Mouse (Mus musculus) liver, embryonic 13.5 days (tissue): Measurements from ENCODE around the gene Tle4. TPM values are rescaled to one million over a fixed set of nuclear protein-coding genes. Genes with fewer than 3 reads are reported as not detected.

ENCODE experiments used
- ATAC-seq: fragments of 200-750 bp; cut with Nextera tagmentation; 2 replicates; pipeline ENCODE4 v1.8.0; 2017; ENCODE audit warnings: low read depth, mild to moderate bottlenecking, moderate number of reproducible peaks, moderate library complexity
- DNase-seq: peaks from one replicate; pipeline ENCODE4 v3.0.0; 2022
- H3K27ac ChIP-seq: fragments of 300-500 bp; sonication (generic); 2 replicates; pipeline ENCODE4 v1.5.1; 2015; ENCODE audit warnings: moderate library complexity, mild to moderate bottlenecking, inconsistent platforms
- H3K27me3 ChIP-seq: fragments of 300-500 bp; sonication (generic); 2 replicates; pipeline ENCODE4 v1.6.1; 2015; ENCODE audit warnings: mild to moderate bottlenecking, inconsistent platforms
- H3K36me3 ChIP-seq: fragments of 300-500 bp; sonication (generic); 2 replicates; pipeline ENCODE4 v1.6.1; 2015; ENCODE audit warnings: mild to moderate bottlenecking, inconsistent platforms
- H3K4me1 ChIP-seq: fragments of 300-500 bp; sonication (generic); replicated peaks from 2 replicates; pipeline ENCODE4 v1.6.1; 2015; ENCODE audit warnings: inconsistent platforms
- H3K4me2 ChIP-seq: fragments of 300-500 bp; sonication (generic); 2 replicates; pipeline ENCODE4 v1.6.1; 2015; ENCODE audit warnings: inconsistent platforms, mild to moderate bottlenecking, moderate library complexity
- H3K4me3 ChIP-seq: fragments of 300-500 bp; sonication (generic); replicated peaks from 2 replicates; pipeline ENCODE4 v1.5.1; 2015; ENCODE audit warnings: mild to moderate bottlenecking, inconsistent platforms
- H3K9ac ChIP-seq: fragments of 300-500 bp; sonication (generic); 2 replicates; pipeline ENCODE4 v1.6.1; 2015; ENCODE audit warnings: mild to moderate bottlenecking, inconsistent platforms
- H3K9me3 ChIP-seq: fragments of 300-500 bp; sonication (generic); replicated peaks from 2 replicates; pipeline ENCODE4 v1.6.1; 2016; ENCODE audit warnings: inconsistent platforms
- whole genome bisulfite sequencing: fragments of 180-500 bp; shearing (Covaris S2); methylation state at CpG from one replicate; pipeline ENCODE4 v1.1.7; 2015; ENCODE audit not compliant: insufficient replicate concordance; 5-methylcytosine and 5-hydroxymethylcytosine counted together
- polyA plus RNA-seq: library from polyadenylated mRNA; unstranded; fragments of >200 nt; fragmentation: Nextera tagmentation; extraction: Ambion mirVana; gene quantifications from 2 replicates; pipeline ENCODE4 v1.2.1, GENCODE M21; 2015

Gene Tle4
- polyA plus RNA-seq, 1 experiment from 2014 or later = 4.5 TPM

- Histone ChIP-seq H3K9ac (no peak overlapping the region), H3K27ac (no peak overlapping the region), H3K4me1 (peaks cover 3% of the 10 kb centered on the region; the same call in 1 of the 2 replicates), H3K36me3 (peaks cover 15% of the 10 kb centered on the region; the same call in 1 of the 2 replicates), H3K9me3 (no peaks in the 10 kb centered on the region), H3K4me2 (no peak overlapping the region), H3K27me3 (no peaks in the 10 kb centered on the region), H3K4me3 (no peak overlapping the region)
- DNase-seq (no peak), ATAC-seq (no peak)
- 85% methylated on average over 9 of the region's 9 CpGs for WGBS
These were observed 79.3 kb downstream of the Tle4 start for GRCm38 (mm10) chr19:14518438-14519044.

DNA sequence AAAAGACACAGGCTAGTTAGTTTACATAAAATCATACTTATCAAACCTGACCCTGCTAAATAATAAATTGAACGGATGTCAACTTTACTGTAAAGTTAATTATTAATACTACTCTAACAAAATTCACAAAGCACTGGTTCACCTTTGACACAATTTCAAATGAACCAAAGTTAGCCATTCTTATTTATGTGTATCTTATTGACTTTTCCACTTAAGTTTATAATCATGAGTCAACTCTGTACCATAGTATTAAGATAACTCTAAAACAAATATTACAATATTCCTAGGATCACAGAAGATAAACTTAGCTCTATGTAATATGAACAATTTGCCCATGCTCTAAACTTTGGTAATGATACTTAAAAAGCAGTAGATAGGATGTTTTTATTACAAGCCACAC, 81.4 kb downstream of the Tle4 start:
- Histone ChIP-seq H3K27me3 (no peaks in the 10 kb centered on the region), H3K4me1 (peaks cover 3% of the 10 kb centered on the region; the same call in 1 of the 2 replicates), H3K9me3 (no peaks in the 10 kb centered on the region), H3K27ac (no peak overlapping the region), H3K4me2 (no peak overlapping the region), H3K9ac (no peak overlapping the region), H3K36me3 (peaks cover 15% of the 10 kb centered on the region; the same call in 1 of the 2 replicates), H3K4me3 (no peak overlapping the region)
- ATAC-seq (no peak), DNase-seq (no peak)
- 72% methylated on average over 1 of the region's 1 CpGs for WGBS

- ATAC-seq = no peak
- whole genome bisulfite sequencing = 78% methylated on average over 4 of the region's 4 CpGs
These were observed 89.0 kb downstream of the Tle4 start for GRCm38 (mm10) chr19:14508819-14509218.

GRCm38 (mm10) chr19:14507911-14508310, 89.9 kb downstream of the Tle4 start:
- no peak overlapping the region for H3K9ac ChIP-seq
- 0 out of 2 replicates have a peak, but pooled peaks cover 3% of the 10 kb centered on the region for H3K36me3 ChIP-seq
- no peaks in the 10 kb centered on the region for H3K9me3 ChIP-seq
- no peak overlapping the region for H3K4me2 ChIP-seq
- DNase-seq (no peak), ATAC-seq (no peak)
- peaks cover 5% of the 10 kb centered on the region; the same call in 1 of the 2 replicates for H3K4me1 ChIP-seq
- no peak overlapping the region for H3K4me3 ChIP-seq
- WGBS = 55% methylated on average over 2 of the region's 2 CpGs
- H3K27me3 ChIP-seq = no peaks in the 10 kb centered on the region
- no peak overlapping the region for H3K27ac ChIP-seq

More at GRCm38 (mm10) chr19:14508819-14509218, 89.0 kb downstream of the Tle4 start:
- Histone ChIP-seq H3K9me3 (no peaks in the 10 kb centered on the region), H3K4me2 (no peak overlapping the region), H3K4me3 (no peak overlapping the region), H3K4me1 (peaks cover 5% of the 10 kb centered on the region; the same call in 1 of the 2 replicates), H3K27me3 (no peaks in the 10 kb centered on the region), H3K9ac (no peak overlapping the region), H3K27ac (no peak overlapping the region), H3K36me3 (0 out of 2 replicates have a peak, but pooled peaks cover 3% of the 10 kb centered on the region)
- DNase-seq = no peak

GRCm38 (mm10) chr19:14506875-14507670, 90.8 kb downstream of the Tle4 start:
- H3K36me3 ChIP-seq = 0 out of 2 replicates have a peak, but pooled peaks cover 3% of the 10 kb centered on the region
- H3K27me3 ChIP-seq = no peaks in the 10 kb centered on the region
- H3K9me3 ChIP-seq = no peaks in the 10 kb centered on the region
- 80% methylated on average over 3 of the region's 3 CpGs for WGBS
- no peak for DNase-seq
- no peak overlapping the region for H3K27ac ChIP-seq
- peaks cover 5% of the 10 kb centered on the region; the same call in 1 of the 2 replicates for H3K4me1 ChIP-seq
- H3K9ac ChIP-seq = no peak overlapping the region
- ATAC-seq = no peak
- H3K4me2 ChIP-seq = no peak overlapping the region
- H3K4me3 ChIP-seq = no peak overlapping the region

DNA sequence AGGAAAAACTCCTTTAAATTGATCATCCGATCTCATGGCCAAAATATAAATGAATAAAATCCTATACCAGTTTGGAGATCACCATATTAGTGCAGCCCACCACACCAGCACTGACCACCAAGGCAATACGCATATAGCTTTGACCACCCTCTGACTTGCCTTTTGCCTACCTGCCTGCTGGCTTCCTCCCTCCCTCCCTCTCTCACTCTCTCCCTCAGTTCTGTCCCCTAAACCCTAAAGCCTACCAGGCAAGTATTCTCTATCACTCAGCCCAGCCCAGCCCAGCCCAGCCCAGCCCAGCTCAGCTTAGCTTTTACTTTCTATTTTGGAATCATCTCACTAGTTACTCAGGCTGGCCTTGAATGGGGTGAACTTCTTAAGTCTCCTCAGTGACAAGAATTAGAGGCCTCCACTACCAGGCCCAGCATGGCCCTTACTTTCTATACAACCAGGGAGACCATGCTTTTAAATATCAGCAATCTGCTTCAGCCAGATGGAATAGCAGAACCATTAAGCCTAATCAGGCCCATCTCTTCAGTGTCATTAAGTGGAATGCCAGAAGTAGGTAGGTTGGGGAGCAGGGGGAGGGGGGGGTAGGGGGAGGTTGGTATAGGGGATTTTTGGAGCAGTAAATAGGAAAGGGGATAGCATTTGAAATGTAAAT, 91.8 kb downstream of the Tle4 start:
- Histone ChIP-seq H3K27me3 (no peaks in the 10 kb centered on the region), H3K27ac (no peak overlapping the region), H3K4me2 (no peak overlapping the region), H3K9me3 (no peaks in the 10 kb centered on the region), H3K4me3 (no peak overlapping the region), H3K9ac (no peak overlapping the region), H3K4me1 (peaks cover 5% of the 10 kb centered on the region; the same call in 1 of the 2 replicates), H3K36me3 (0 out of 2 replicates have a peak, but pooled peaks cover 3% of the 10 kb centered on the region)
- WGBS = 81% methylated on average over 2 of the region's 2 CpGs
- no peak for DNase-seq
- ATAC-seq = peak; percentile 43; the same call in 1 of the 2 replicates

DNA sequence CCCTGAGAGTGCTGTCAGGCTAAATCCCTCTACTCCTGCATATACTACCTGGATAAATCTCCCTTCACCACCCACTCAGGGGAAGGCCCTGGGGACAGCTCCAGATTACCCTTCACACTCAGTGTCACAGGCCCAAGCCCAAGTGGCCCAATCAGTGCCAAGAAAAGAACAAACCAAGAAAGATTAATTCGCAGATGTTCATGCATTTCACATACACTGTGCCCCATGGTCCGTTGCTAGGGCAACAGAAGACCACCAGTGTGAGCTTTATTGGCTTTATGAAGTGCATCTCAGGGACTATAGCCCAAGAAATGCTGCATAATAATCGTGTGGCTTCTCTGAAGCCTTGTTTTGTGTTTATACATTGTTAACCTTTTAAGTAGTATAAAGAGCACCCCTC, 92.5 kb downstream of the Tle4 start:
- Histone ChIP-seq H3K27me3 (no peaks in the 10 kb centered on the region), H3K4me2 (no peak overlapping the region), H3K9me3 (no peaks in the 10 kb centered on the region), H3K4me3 (no peak overlapping the region), H3K9ac (no peak overlapping the region), H3K27ac (no peak overlapping the region), H3K36me3 (0 out of 2 replicates have a peak, but pooled peaks cover 3% of the 10 kb centered on the region), H3K4me1 (peaks cover 5% of the 10 kb centered on the region; the same call in 1 of the 2 replicates)
- no peak for DNase-seq
- ATAC-seq = no peak
- WGBS = 73% methylated on average over 3 of the region's 3 CpGs

GRCm38 (mm10) chr19:14503862-14504261, 94.0 kb downstream of the Tle4 start:
- WGBS = 61% methylated on average over 6 of the region's 6 CpGs
- H3K9me3 ChIP-seq = no peaks in the 10 kb centered on the region

GRCm38 (mm10) chr19:14502234-14502633, 95.6 kb downstream of the Tle4 start:
- H3K4me3 ChIP-seq = no peak overlapping the region
- no peaks in the 10 kb centered on the region for H3K36me3 ChIP-seq
- no peaks in the 10 kb centered on the region for H3K27me3 ChIP-seq
- no peak overlapping the region for H3K9ac ChIP-seq
- no peaks in the 10 kb centered on the region for H3K9me3 ChIP-seq
- ATAC-seq (no peak), DNase-seq (no peak)
- peaks cover 5% of the 10 kb centered on the region; the same call in 1 of the 2 replicates for H3K4me1 ChIP-seq
- H3K27ac ChIP-seq = no peak overlapping the region
- WGBS = 71% methylated on average over 7 of the region's 7 CpGs
- no peak overlapping the region for H3K4me2 ChIP-seq

More at GRCm38 (mm10) chr19:14503862-14504261, 94.0 kb downstream of the Tle4 start:
- Histone ChIP-seq H3K27me3 (no peaks in the 10 kb centered on the region), H3K4me1 (peaks cover 5% of the 10 kb centered on the region; the same call in 1 of the 2 replicates), H3K36me3 (no peaks in the 10 kb centered on the region), H3K9ac (no peak overlapping the region), H3K27ac (no peak overlapping the region), H3K4me2 (no peak overlapping the region), H3K4me3 (no peak overlapping the region)
- ATAC-seq (no peak), DNase-seq (no peak)

DNA sequence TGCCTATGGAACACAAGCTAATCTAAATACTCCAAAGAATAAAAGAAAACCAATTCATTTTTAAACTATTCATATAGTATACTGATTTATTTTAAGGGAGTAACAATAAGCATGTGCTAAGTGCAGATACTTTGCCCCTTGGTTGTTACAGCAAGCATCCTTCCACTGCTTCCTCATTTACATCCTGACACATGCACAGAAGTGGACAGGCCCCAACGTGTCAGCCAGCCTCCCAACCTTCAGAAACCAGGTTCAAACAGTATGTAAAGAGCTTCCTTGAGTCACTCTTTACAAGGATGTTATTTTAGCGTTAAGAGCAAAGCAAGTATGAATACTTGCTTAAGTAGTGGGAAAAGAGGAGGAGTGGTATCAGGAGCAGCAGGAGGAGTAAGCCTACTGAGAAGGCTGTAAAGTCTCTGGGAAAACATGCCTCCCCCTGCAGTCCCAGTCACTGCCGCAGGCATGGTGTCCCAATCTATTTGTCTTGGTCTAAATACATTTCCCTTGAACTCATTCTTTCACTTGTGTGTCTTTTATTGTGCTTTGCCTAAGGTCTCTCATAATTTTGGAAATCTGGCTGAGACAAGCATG, 97.9 kb downstream of the Tle4 start:
- no peaks in the 10 kb centered on the region for H3K4me1 ChIP-seq
- no peak overlapping the region for H3K4me2 ChIP-seq
- no peak for ATAC-seq
- no peaks in the 10 kb centered on the region for H3K9me3 ChIP-seq
- no peak for DNase-seq
- H3K27ac ChIP-seq = no peak overlapping the region
- no peak overlapping the region for H3K4me3 ChIP-seq
- H3K9ac ChIP-seq = no peak overlapping the region
- H3K36me3 ChIP-seq = no peaks in the 10 kb centered on the region
- 39% methylated on average over 3 of the region's 3 CpGs for WGBS
- no peaks in the 10 kb centered on the region for H3K27me3 ChIP-seq

- Histone ChIP-seq H3K36me3 (no peaks in the 10 kb centered on the region), H3K9ac (no peak overlapping the region), H3K4me2 (no peak overlapping the region), H3K27ac (no peak overlapping the region), H3K4me3 (no peak overlapping the region), H3K9me3 (no peaks in the 10 kb centered on the region), H3K27me3 (no peaks in the 10 kb centered on the region), H3K4me1 (peaks cover 11% of the 10 kb centered on the region)
- ATAC-seq (no peak), DNase-seq (no peak)
- 68% methylated on average over 3 of the region's 3 CpGs for WGBS
These were observed 104.8 kb downstream of the Tle4 start for GRCm38 (mm10) chr19:14493047-14493446.
